Mouse (Mus musculus) splenic B cell, adult 2 months (primary cell): ENCODE results near the gene Phactr4.

Experiments
- DNase-seq: peaks from one replicate; pipeline ENCODE4 v3.0.0-alpha.2; 2011; ENCODE audit warnings: low read depth, low spot score
- H3K27me3 ChIP-seq: 2 replicates; pipeline ENCODE4 v1.6.1; 2012; ENCODE audit warnings: mild to moderate bottlenecking, low read length, moderate library complexity, mixed read lengths; ENCODE audit not compliant: control insufficient read depth, poor library complexity, insufficient read depth, severe bottlenecking
- H3K36me3 ChIP-seq: 2 replicates; pipeline ENCODE4 v1.6.1; 2012; ENCODE audit warnings: mild to moderate bottlenecking, low read length, moderate library complexity, mixed read lengths; ENCODE audit not compliant: control insufficient read depth, poor library complexity, insufficient read depth, severe bottlenecking

Phactr4 gene

GRCm38 (mm10) chr4:132311801-132312200 lies 110.5 kb downstream of the Phactr4 start:
- Histone ChIP-seq H3K36me3 (peaks cover 13% of the 10 kb centered on the region), H3K27me3 (no peaks in the 10 kb centered on the region)
- DNase-seq = no peak

- Histone ChIP-seq H3K27me3 (no peaks in the 10 kb centered on the region), H3K36me3 (peaks cover 13% of the 10 kb centered on the region)
- no peak for DNase-seq
Observed at GRCm38 (mm10) chr4:132311209-132311608, 111.1 kb downstream of the Phactr4 start.

DNA sequence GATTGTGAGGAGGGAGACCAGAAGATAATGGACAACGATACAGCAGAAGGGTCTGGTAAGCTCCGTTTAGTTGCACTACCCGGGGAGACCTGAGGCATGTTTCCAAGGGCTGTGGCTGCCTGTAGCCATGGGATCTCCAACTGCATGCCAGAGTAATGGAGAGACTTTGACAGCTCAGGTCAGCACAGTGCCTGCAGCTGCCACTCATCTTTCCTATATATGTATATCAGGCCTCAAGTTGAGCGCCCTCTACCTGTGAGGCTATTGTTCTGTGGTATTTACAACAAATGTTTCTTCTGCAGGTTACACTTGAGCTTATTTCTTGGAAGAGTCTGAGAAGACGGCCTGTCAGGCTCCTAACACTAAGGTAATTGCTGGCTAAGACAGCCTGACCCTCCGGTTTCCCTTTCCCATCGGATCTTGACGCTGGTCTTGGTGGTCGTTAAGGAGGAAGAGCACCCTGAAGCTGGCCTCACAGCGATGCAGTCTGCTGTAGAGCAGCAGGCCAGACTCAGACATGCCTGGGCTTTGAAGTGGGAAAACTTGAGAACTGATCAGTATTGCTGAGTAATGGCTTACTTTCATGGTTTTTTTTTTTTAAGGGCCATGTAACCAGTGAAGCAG lies 112.3 kb downstream of the Phactr4 start:
- H3K27me3 ChIP-seq = no peaks in the 10 kb centered on the region
- H3K36me3 ChIP-seq = peaks cover 13% of the 10 kb centered on the region
- DNase-seq = peak; percentile 83

DNA sequence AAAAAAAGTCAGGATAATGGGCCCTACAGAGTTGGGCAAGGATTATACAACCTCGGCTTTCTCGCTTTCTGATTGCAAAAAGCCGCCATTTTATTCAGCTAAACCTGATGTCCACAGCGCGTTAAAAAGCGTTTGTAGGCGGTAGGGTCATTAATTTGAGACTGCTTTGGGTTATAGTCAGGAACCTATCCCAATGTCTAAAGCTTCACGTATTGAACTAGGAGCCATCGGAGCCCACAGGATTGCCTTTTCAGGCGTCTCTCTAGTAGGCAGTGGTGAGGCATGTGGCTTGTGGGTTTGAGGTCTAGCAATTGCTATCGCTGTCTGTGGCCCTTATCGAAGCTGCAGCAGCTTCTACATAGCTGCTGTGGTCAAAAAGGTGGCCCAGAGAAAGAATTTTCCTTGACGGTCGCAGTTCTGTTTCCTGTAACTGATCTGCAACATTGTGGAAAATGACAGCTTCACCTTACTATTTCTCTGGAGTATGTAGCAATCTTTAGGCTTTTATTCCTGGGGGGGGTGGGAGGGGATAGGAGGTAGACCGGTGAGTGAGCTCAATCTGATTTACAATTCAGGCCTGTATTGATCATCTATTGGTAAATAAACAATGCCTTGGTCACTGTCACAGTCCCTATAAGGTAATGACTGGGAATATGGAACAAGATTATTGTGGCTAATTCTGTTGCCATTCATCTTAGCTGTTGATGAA lies 113.0 kb downstream of the Phactr4 start:
- peaks cover 13% of the 10 kb centered on the region for H3K36me3 ChIP-seq
- no peaks in the 10 kb centered on the region for H3K27me3 ChIP-seq
- peak; percentile 33 for DNase-seq

DNA sequence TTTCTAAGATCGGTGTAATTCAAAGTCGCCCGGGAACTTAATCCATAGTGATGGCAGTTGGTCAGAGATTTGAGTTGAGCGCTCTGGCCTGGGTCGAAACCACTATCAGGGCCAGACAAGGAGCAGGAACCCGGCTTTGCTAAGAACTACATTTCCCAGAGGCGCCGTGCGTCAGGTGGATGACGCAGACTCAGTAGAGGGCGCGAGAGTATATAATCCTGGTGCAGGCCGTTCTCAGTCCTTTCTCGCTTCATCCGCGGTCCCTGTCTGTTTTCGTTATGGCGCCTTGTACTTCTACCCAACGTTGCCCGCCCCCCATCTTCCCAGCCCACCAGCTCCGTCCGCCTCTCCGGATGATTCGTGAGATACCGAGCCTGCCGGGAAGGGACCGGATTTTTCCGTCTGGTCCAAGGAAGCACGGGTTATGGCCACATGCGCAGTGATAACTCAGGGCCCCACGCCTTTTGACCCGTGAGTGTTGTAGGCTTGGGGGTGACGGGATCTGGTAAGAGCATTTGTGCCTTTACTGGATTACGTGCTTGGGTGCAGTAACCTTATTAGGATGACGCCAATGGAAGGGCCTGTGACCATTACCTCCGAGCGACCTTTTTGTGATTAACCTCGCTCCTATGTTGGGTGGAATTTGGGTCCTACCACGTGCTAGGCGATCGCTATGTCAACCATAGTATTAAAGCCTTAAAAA lies 113.7 kb downstream of the Phactr4 start:
- Histone ChIP-seq H3K36me3 (peaks cover 13% of the 10 kb centered on the region), H3K27me3 (no peaks in the 10 kb centered on the region)
- DNase-seq = peak; percentile 95

- no peak for DNase-seq
- Histone ChIP-seq H3K27me3 (no peaks in the 10 kb centered on the region), H3K36me3 (peaks cover 6% of the 10 kb centered on the region)
Observed at GRCm38 (mm10) chr4:132306004-132306403, 116.3 kb downstream of the Phactr4 start.
